Mouse (Mus musculus) heart, postnatal 25 days (tissue): ENCODE measurements around the gene Adgrg6. TPM values are rescaled to one million over a fixed set of nuclear protein-coding genes. Genes with fewer than 3 reads are reported as not detected.

Experiments
- DNase-seq: peaks from one replicate; pipeline ENCODE4 v3.0.0; 2022; ENCODE audit warnings: low spot score
- intact Hi-C: fragments of 180-260 bp; cut with DNase I; formaldehyde crosslinking; loops from one replicate; pipeline ENCODE4 v1.15.1; 2025
- total RNA-seq, 2 experiments: library from RNA; stranded (reverse); gene quantifications; 2 replicates each; pipeline ENCODE4 v1.2.3; 2021

The Adgrg6 gene
- total RNA-seq, 2 experiments from 2014 or later, result 3.1 to 3.5 TPM

- DNase-seq, result no peak
- intact Hi-C loops, result no loop called here
Observed at GRCm38 (mm10) chr10:14440860-14441579, 104.4 kb downstream of the Adgrg6 start.

- no peak for DNase-seq
- intact Hi-C loops, result loop anchor here (1.0 kb wide), 1 partner anchor 301 kb away; the partner anchor contains the start of genes Nmbr and Vta1
Observed at GRCm38 (mm10) chr10:14404070-14404469, 141.4 kb downstream of the Adgrg6 start.

DNA sequence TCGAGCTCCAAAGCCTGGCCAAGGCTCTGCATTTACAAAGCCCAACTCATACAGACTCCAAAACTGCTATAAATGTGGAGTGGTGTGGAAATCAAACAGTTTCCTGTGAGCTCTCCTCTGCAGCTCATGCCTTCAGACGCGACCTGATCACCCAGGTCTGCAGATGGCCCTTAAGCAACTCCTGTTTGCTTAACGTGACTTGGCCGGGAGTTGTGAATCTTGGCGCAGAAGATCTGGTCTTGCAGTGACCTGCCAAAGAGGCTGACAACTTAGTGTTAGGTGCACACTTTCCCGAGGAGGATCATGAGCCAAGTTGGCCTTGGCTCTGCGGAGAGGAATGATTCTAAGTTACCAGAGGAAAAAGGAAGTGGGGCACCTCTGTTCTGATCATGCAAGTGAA, 143.7 kb downstream of the Adgrg6 start:
- intact Hi-C loops, result no loop called here
- DNase-seq, result peak; percentile 1

- DNase-seq, result no peak
- intact Hi-C loops, result loop anchor here (1.0 to 10.0 kb wide), 3 partner anchors 70 to 829 kb away; no protein-coding TSS in a partner anchor
Observed at GRCm38 (mm10) chr10:14391025-14391639, 154.3 kb downstream of the Adgrg6 start.

GRCm38 (mm10) chr10:14385574-14385973, 159.9 kb downstream of the Adgrg6 start:
- DNase-seq, result no peak
- intact Hi-C loops, result no loop called here

GRCm38 (mm10) chr10:14365065-14365589, 180.3 kb downstream of the Adgrg6 start:
- DNase-seq, result no peak
- intact Hi-C loops, result no loop called here

DNA sequence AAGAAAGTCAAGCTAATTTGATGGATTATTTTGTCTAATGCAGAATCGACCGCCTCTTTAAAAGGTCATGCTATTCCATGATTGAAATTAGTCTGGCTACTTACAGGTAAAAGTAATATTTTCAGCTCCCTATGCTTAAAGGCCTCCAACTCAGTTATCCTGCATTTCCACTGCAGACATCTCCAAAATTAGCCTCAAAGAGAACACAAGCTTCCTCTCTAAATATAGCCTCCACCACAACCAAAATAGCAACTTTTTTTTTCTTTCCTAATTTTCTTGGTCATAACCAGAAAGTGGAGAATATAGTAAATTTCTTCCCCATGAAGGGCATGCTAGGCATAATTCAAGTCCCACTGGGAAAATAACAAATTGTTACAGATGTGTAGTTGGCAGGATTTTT, 182.2 kb downstream of the Adgrg6 start:
- intact Hi-C loops, result no loop called here
- no peak for DNase-seq

DNA sequence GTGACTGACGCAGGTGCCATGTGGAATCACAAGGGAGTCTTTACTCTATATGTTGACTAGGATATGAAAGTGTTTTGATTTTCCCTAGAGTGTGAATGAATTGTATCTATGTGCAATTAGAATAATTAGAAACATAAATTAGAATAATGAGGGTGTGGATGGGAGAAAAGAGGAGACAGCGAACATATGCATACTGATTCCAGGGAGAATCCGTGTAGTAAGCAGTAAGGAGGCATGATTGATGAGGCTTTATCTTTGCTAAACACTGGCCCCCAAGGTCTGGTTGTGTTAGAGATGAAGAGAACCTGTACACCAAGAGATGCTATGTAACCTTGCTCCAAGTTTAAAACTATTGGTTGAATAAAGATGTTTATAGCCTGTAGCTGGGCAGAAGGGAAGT, 187.2 kb downstream of the Adgrg6 start:
- no peak for DNase-seq
- intact Hi-C loops, result no loop called here

Other genes with a start within 250 kb of the Adgrg6 start
- gene Vta1, start 159.9 kb upstream of the Adgrg6 start, total RNA-seq, result 10 to 100 TPM; 27.1 to 29.8 TPM
- not detected for gene Nmbr, start 159.9 kb upstream of the Adgrg6 start, total RNA-seq
- not detected for gene Gje1, start 172.6 kb upstream of the Adgrg6 start, total RNA-seq